Mouse (Mus musculus) G1E (cell line): Measurements from ENCODE around the gene Olfr978.

Experiments
- CTCF ChIP-seq: IDR thresholded peaks from 2 replicates; pipeline ENCODE4 v1.5.1; 2012; ENCODE audit warnings: low read depth, low read length, inconsistent platforms, mixed read lengths
- GATA1 ChIP-seq: IDR thresholded peaks from 2 replicates; pipeline ENCODE4 v1.6.1; 2012; ENCODE audit warnings: borderline replicate concordance, low read length, inconsistent platforms, mixed read lengths
- GATA2 ChIP-seq: IDR thresholded peaks from 2 replicates; pipeline ENCODE4 v1.6.1; 2012; ENCODE audit warnings: low read depth, low read length, inconsistent platforms, borderline replicate concordance

GRCm38 (mm10) chr9:39991813-39992212 lies at the start of gene Olfr978:
- TF ChIP-seq CTCF (no peak), GATA2 (no peak), GATA1 (no peak)
